Mouse (Mus musculus): ENCODE results near the gene Cacna1s. TPM values are rescaled to one million over a fixed set of nuclear protein-coding genes. Genes with fewer than 3 reads are reported as not detected.

Gene Cacna1s
- polyA plus RNA-seq, 1 experiment from 2014 or later = 0.17 TPM

DNA sequence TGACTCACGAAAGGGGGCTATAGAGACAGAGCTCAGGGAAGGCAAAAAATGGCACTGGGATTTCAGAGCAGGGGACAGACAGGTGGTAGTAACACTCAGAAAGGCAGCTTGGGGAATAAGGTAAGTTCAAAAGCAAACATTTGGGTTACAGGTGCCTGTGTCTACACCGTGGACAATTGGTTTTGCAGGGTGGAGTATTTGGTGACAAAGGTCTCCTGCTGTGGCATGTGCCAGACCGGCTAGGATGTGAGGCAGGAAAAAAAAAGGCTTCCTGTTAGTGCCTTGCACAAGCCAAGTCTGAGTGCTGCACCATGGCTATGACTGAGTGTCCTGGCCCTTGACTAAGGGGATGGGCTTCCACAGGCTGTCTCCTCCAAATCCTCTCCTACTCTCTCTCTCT lies 6.0 kb downstream of the Cacna1s start:
- Histone ChIP-seq H3K27ac (no peak overlapping the region), H3K4me1 (peaks cover 25% of the 10 kb centered on the region), H3K4me3 (replicated peaks) (no peak overlapping the region), H3K36me3 (replicated peaks) (no peaks in the 10 kb centered on the region), H3K4me2 (no peak overlapping the region), H3K9ac (no peak overlapping the region), H3K27me3 (0 out of 2 replicates have a peak, but pooled peaks cover 12% of the 10 kb centered on the region), H3K9me3 (no peaks in the 10 kb centered on the region)
- ATAC-seq (ENCODE audit: low FRiP score) = no peak
- 62% methylated on average over 3 of the region's 3 CpGs for WGBS

DNA sequence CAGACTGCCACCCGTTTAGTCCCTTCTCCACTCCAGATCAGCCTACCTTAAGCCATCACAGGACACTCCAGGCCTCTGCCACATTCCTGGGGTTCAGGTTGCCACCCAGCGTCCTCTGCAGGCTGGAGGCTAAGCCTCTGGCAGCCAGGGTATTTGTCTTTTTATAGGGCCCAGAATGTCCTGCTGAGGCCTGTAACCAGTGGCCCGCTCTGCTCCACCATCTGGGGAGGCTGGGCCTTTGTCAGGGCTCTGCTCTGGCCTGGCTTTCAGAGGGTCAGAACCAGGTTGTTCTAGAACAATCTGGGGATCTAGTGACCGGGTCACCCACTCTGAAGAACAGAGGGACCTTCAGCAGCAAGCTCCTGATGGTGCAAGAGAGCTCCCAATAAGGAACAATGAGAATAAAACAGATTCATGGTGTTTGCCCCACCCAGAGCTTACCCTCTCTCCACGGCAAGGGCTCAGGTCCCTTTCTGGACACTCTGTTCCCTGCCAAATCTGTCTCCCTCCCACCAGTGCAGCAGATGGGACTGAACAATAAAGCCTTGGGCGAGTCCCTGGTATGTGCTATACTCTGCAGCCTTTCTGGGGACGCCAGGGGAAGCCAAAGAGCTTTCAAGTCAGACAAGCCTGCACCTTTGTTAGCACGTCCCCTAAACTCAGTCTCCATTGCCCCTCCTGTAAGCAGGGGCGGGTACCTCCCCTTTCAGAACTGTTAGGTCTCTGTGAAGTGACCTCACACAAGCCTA lies 8.7 kb downstream of the Cacna1s start:
- no peak overlapping the region for H3K27ac ChIP-seq
- H3K36me3 ChIP-seq (replicated peaks) = no peaks in the 10 kb centered on the region
- ATAC-seq (ENCODE audit: low FRiP score) = no peak
- 49% methylated on average over 9 of the region's 9 CpGs for WGBS
- H3K27me3 ChIP-seq = 0 out of 2 replicates have a peak, but pooled peaks cover 4% of the 10 kb centered on the region
- no peak overlapping the region for H3K4me2 ChIP-seq
- peaks cover 16% of the 10 kb centered on the region for H3K4me1 ChIP-seq
- H3K9ac ChIP-seq = no peak overlapping the region
- no peak overlapping the region for H3K4me3 ChIP-seq (replicated peaks)
- no peaks in the 10 kb centered on the region for H3K9me3 ChIP-seq

DNA sequence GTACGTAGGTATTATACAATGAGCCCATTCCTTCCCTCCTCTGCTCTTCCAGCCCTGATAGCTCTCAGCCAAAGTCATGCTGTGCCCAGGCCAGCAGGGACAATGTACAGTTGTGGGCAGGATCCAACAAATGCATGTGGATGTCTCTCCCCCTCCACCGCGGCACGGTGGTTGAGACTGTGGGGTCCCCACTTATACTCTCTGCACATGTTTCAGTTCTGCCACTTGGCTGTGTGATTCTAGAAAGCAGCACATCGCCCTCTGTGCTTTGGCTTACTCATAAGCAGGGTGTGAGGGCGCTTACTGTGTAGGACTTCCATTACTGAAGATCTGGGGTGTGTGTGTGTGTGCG lies 9.2 kb downstream of the Cacna1s start:
- H3K9ac ChIP-seq = no peak overlapping the region
- peaks cover 13% of the 10 kb centered on the region; the same call in 1 of the 2 replicates for H3K4me1 ChIP-seq
- 0 out of 2 replicates have a peak, but pooled peaks cover 4% of the 10 kb centered on the region for H3K27me3 ChIP-seq
- H3K4me2 ChIP-seq = no peak overlapping the region
- H3K9me3 ChIP-seq = no peaks in the 10 kb centered on the region
- ATAC-seq (ENCODE audit: low FRiP score) = no peak
- no peak overlapping the region for H3K4me3 ChIP-seq (replicated peaks)
- no peaks in the 10 kb centered on the region for H3K36me3 ChIP-seq (replicated peaks)
- no peak overlapping the region for H3K27ac ChIP-seq
- WGBS = 87% methylated on average over 7 of the region's 7 CpGs

DNA sequence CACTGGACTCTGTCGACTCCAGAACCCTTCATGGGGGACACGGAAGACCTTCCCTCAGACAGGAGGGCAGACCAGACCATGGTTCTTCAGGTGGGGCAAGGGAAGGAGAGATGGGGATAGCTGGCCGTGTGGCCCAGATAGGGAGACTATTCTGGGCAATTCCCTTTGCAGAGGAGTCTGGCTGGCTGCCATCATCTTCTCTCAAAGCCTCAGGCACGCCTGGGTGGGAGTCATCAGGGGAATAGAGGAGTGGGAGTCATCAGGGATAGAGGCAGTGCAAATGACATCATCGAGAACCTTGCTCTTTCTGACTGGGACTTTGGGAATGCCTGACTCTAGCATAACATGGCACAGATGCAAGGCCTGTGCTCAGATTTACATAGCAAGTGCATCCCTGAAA lies 11.4 kb downstream of the Cacna1s start:
- H3K9ac ChIP-seq = no peak overlapping the region
- WGBS = 76% methylated on average over 5 of the region's 5 CpGs
- ATAC-seq (ENCODE audit: low FRiP score) = no peak
- no peaks in the 10 kb centered on the region for H3K27me3 ChIP-seq
- H3K27ac ChIP-seq = no peak overlapping the region
- H3K4me3 ChIP-seq (replicated peaks) = no peak overlapping the region
- H3K4me2 ChIP-seq = no peak overlapping the region
- H3K36me3 ChIP-seq (replicated peaks) = no peaks in the 10 kb centered on the region
- H3K4me1 ChIP-seq = peaks cover 9% of the 10 kb centered on the region; the same call in 1 of the 2 replicates
- H3K9me3 ChIP-seq = no peaks in the 10 kb centered on the region

DNA sequence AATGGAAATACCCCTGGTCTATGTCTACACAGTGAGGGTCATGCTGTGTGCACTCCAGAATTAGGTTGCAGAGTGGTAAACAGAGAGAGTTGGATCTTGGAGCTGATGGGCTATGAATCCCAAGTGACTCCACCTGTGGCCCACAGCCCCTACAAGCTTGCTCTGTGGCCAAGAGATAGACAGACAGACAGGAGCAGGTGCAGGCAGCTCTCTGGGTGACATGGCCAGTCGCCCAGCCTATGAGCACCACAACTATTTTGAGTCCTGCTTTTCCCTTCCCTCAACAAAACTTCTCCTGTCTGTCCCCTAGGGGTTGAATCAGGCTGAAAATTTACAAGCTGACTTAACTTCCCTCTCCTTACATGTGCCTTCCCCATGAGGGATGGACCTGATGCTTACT lies 14.1 kb downstream of the Cacna1s start:
- H3K27ac ChIP-seq = no peak overlapping the region
- 60% methylated on average over 1 of the region's 1 CpGs for WGBS
- H3K36me3 ChIP-seq (replicated peaks) = no peaks in the 10 kb centered on the region
- no peaks in the 10 kb centered on the region for H3K27me3 ChIP-seq
- no peak for ATAC-seq (ENCODE audit: low FRiP score)
- no peaks in the 10 kb centered on the region for H3K9me3 ChIP-seq
- no peak overlapping the region for H3K9ac ChIP-seq
- peaks cover 2% of the 10 kb centered on the region; the same call in 1 of the 2 replicates for H3K4me1 ChIP-seq
- H3K4me3 ChIP-seq (replicated peaks) = no peak overlapping the region
- no peak overlapping the region for H3K4me2 ChIP-seq

DNA sequence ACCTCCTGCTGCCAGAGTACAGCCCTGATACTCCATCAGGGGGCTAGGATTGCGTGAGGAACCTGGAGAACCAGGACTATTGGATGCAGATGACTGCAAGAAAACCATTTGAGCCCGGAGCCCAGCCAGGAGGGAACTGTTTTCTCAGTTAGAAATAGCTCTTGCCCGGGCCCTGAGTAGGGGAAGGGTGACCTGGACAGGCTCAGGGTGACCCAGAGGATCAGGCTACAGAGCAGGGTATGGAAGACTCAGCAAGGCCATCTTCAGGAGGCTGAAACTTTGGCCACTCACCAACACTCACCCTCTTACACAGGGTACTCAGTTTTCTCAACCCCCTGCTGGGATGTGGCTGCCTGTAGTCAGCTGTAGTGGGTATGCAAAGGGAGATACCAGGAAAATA lies 15.0 kb downstream of the Cacna1s start:
- Histone ChIP-seq H3K9me3 (no peaks in the 10 kb centered on the region), H3K4me1 (no peaks in the 10 kb centered on the region), H3K9ac (no peak overlapping the region), H3K4me2 (no peak overlapping the region), H3K4me3 (replicated peaks) (no peak overlapping the region), H3K36me3 (replicated peaks) (no peaks in the 10 kb centered on the region), H3K27ac (no peak overlapping the region), H3K27me3 (no peaks in the 10 kb centered on the region)
- 78% methylated on average over 3 of the region's 3 CpGs for WGBS
- no peak for ATAC-seq (ENCODE audit: low FRiP score)

DNA sequence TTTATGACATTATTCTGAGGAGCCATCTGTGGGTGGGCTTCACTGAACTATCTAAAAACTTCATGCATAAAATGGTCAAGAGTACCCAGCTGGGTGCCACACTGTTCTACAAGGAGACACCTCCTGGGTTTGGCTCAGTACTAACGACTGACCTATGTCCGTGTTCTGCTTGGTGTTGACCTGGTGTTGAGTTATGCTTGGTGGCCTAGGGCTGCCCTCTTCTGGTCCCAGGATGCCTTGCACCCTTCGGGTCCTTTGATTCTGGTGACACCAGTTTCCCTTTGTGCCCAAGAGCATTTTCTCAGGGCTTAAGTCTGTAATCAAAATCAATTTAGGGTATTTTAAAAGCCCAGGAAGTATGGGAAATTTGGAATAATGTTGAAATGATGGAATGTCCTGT lies 23.5 kb downstream of the Cacna1s start:
- 11% methylated on average over 3 of the region's 3 CpGs for WGBS

DNA sequence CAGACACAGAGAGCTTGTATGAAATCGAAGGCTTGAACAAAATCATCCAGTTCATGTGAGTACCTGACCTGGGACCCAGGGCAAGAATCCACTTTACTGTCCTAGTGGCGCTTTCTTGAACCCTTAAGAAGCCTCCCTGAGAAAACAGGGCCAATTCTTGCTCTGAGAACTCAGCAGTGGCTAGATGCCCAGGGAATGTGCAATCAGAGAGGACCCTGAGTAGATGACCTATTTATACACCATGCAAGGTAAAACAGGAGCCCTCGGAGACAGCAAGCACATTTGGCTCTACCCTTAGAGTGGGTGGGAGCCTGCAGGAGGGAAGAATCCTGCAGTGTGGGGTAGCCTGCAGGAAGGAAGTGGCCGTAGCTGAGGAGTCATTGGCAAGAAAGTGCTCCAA lies 25.1 kb downstream of the Cacna1s start:
- Histone ChIP-seq H3K27ac (no peak overlapping the region), H3K36me3 (replicated peaks) (no peaks in the 10 kb centered on the region), H3K9me3 (0 out of 2 replicates have a peak, but pooled peaks cover 4% of the 10 kb centered on the region), H3K4me3 (replicated peaks) (no peak overlapping the region), H3K4me1 (no peaks in the 10 kb centered on the region), H3K27me3 (no peaks in the 10 kb centered on the region), H3K4me2 (no peak overlapping the region), H3K9ac (no peak overlapping the region)
- no peak for ATAC-seq (ENCODE audit: low FRiP score)
- WGBS = 70% methylated on average over 4 of the region's 4 CpGs

More for the DNA sequence above, 23.5 kb downstream of the Cacna1s start:
- no peaks in the 10 kb centered on the region for H3K36me3 ChIP-seq (replicated peaks)
- no peak for ATAC-seq (ENCODE audit: low FRiP score)
- H3K9me3 ChIP-seq = no peaks in the 10 kb centered on the region
- no peaks in the 10 kb centered on the region for H3K4me1 ChIP-seq
- no peak overlapping the region for H3K4me3 ChIP-seq (replicated peaks)
- H3K4me2 ChIP-seq = no peak overlapping the region
- H3K27me3 ChIP-seq = no peaks in the 10 kb centered on the region
- H3K9ac ChIP-seq = no peak overlapping the region
- no peak overlapping the region for H3K27ac ChIP-seq

DNA sequence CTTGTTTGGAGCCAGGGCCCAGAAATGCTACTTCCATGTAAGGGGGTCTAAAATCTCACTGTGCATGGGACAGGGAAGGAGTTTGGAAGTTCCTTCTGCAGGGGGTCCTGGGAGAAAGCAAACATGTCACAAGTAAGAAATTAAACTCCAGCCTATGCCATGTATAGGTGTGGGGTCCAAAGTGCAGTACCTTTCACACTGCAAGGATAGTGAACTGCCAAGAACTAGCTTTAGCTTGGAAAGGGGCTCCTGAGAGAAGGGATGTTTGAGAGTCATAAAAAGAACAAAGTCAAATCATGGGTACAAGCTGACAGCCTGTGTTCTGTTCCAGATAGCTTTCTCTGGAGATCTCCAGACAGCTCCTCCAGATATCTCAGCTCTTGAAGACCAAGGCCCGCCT lies 28.6 kb downstream of the Cacna1s start:
- Histone ChIP-seq H3K4me2 (no peak overlapping the region), H3K9me3 (0 out of 2 replicates have a peak, but pooled peaks cover 4% of the 10 kb centered on the region), H3K36me3 (replicated peaks) (no peaks in the 10 kb centered on the region), H3K27ac (no peak overlapping the region), H3K4me3 (replicated peaks) (no peak overlapping the region), H3K27me3 (no peaks in the 10 kb centered on the region), H3K4me1 (no peaks in the 10 kb centered on the region), H3K9ac (no peak overlapping the region)
- 78% methylated on average over 1 of the region's 1 CpGs for WGBS
- no peak for ATAC-seq (ENCODE audit: low FRiP score)

DNA sequence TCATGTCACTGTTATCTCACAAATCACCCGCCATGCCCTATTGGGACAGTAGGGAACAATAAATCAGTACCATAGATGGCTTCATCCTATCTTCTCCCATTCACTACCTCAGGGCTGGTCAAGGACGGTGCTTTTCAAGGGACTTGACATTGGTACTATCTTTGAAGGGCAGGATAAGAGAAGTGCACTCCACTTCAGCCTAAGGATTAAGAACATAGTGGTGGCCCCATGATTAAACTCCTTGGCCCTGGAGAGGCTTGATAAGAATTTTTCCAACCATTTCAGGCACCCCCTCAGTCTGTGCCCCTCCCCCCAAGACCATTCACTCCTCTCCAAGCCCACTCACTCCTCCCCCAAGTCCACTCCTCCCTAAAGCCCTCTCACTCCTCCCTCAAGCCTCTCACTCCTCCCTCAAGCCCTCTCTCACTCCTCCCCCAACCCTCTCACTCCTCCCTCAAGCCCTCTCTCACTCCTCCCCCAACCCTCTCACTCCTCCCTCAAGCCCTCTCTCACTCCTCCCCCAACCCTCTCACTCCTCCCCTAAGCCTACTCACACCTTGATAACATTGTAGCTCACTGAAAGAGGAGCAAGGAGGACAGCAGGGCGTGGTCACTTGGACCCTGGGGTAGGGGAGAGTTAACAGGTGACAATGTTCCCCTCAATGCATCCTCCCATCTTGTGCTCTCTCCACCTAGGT lies 33.6 kb downstream of the Cacna1s start:
- 91% methylated on average over 3 of the region's 3 CpGs for WGBS
- 0 out of 2 replicates have a peak, but pooled peaks cover 4% of the 10 kb centered on the region for H3K9me3 ChIP-seq
- no peaks in the 10 kb centered on the region for H3K27me3 ChIP-seq
- no peaks in the 10 kb centered on the region for H3K36me3 ChIP-seq (replicated peaks)
- ATAC-seq (ENCODE audit: low FRiP score) = no peak
- no peak overlapping the region for H3K27ac ChIP-seq
- H3K4me3 ChIP-seq (replicated peaks) = no peak overlapping the region
- no peak overlapping the region for H3K4me2 ChIP-seq
- no peak overlapping the region for H3K9ac ChIP-seq
- H3K4me1 ChIP-seq = no peaks in the 10 kb centered on the region

DNA sequence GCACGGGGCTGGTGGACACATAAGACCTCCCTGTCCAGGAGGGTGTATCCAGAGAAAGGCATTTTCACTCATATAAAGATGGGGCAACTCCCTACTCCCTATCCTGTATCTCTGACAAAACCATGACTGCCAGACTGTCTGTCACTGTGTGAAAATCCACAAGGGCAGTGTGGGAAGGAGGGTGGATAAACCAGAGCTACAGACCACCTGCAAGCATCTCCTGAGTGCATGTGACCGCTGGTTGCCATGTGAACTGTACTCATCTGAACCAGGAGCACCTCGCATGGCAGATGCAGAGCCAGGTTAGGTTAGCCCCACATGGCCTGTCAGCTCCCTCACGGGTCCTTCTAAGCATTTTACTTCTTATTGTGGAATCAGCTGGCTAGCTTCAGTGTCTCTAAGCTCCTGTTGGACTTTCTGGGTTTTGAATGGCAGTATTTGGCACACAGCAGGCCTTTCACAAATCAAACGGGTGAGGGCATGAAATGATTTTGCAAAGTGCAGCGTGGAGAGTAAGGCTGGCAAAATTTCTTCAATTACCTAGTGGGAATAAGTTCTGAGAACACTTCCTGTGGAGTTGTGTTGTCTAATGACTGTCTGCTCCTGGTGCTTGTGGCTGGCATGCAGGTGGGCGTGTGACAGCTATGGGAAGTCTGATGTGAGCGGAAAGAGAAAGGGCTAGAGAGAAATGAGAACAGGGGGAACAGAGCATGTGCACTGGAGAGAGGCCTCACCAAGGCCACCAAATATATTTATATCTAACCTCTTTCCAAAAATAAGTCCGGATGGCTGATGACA lies 37.0 kb downstream of the Cacna1s start:
- WGBS = 80% methylated on average over 9 of the region's 9 CpGs
- no peaks in the 10 kb centered on the region for H3K27me3 ChIP-seq

DNA sequence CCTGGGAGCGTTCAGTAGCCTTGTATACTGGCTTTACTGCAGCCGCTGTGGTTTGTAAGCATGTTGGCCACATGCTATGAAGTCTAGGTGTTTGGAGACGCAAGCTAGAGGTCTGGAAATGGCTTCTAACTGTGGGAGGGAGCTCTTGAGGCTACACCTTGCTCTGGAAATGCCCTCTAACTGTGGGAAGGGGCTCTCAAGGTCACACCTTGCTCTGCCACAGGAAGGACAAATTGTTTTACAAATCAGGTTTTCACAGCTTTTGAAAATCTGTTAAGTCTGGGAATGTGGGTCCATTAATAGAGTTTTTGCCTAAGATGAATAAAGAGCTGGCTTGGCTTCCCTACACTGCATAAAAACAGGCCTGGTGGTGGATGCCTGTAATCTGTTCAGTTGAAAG lies 41.2 kb downstream of the Cacna1s start:
- WGBS = 80% methylated on average over 3 of the region's 3 CpGs
- no peaks in the 10 kb centered on the region for H3K36me3 ChIP-seq (replicated peaks)
- ATAC-seq (ENCODE audit: low FRiP score) = no peak
- no peak overlapping the region for H3K9ac ChIP-seq
- no peak overlapping the region for H3K27ac ChIP-seq
- no peak overlapping the region for H3K4me2 ChIP-seq
- no peaks in the 10 kb centered on the region for H3K4me1 ChIP-seq
- H3K27me3 ChIP-seq = no peaks in the 10 kb centered on the region
- no peak overlapping the region for H3K4me3 ChIP-seq (replicated peaks)
- no peaks in the 10 kb centered on the region for H3K9me3 ChIP-seq

More for the DNA sequence above, 37.0 kb downstream of the Cacna1s start:
- H3K4me2 ChIP-seq = no peak overlapping the region
- no peak overlapping the region for H3K9ac ChIP-seq
- no peaks in the 10 kb centered on the region for H3K9me3 ChIP-seq
- H3K4me1 ChIP-seq = no peaks in the 10 kb centered on the region
- no peak overlapping the region for H3K4me3 ChIP-seq (replicated peaks)
- no peak overlapping the region for H3K27ac ChIP-seq
- ATAC-seq (ENCODE audit: low FRiP score) = no peak
- H3K36me3 ChIP-seq (replicated peaks) = no peaks in the 10 kb centered on the region

Measured in forebrain, embryonic 12.5 days (tissue).